Mouse (Mus musculus) layer of hippocampus, postnatal 14 days (tissue): ENCODE data around the gene Tmem150a. TPM values are rescaled to one million over a fixed set of nuclear protein-coding genes. Genes with fewer than 3 reads are reported as not detected.

ENCODE experiments used
- DNase-seq, 2 experiments: peaks; one replicate each; pipeline ENCODE4 v3.0.0; 2021 to 2022; ENCODE audit warnings: low spot score in 2 of 2, mixed read lengths in 1 of 2
- total RNA-seq, 2 experiments: library from RNA; stranded (reverse); gene quantifications; 2 replicates each; pipeline ENCODE4 v1.2.3; 2021

Gene Tmem150a
- total RNA-seq, 2 experiments from 2014 or later, result 12.6 to 13.7 TPM

DNA sequence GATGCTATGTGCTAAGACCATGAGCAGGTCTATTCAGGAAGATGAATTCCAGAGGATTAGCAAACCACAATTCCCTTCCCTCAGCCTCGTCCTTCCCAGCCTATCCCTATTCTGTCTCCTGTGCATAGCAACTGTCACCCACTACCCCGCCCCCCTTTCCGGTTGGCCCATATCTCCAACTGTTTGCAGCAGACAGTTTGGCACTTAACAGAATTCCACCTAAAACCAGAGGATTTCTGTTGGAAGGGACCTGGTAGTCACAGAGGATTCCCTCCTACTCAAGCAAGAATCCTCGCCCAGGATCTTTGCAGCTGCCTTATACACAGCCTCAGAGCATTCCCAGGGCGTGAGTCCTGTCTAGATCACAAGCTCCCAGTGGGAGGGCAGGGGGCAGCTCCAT is 15.9 kb downstream of the Tmem150a start:
- DNase-seq, result peak in 1 of 2 experiments; percentile 58

DNA sequence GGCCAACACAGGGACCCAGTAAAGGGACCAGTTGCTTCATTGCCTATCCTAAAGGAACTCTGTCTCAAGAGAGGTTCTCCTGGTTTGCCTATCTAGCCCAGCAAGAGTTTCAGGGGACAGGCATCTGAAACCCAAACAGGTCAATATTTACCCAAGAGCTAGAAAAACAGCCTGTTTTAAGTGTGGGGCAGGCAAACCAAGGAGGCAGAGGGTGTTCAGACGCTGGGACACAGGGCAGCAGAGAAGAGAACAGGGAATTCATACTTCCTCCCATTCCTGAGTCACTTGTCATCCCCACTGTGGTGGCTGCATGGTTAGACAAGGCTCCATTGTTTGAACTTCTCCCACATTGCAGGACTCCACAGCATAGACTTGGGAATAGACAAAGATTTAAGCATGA is 16.3 kb downstream of the Tmem150a start:
- DNase-seq, result no peak

DNA sequence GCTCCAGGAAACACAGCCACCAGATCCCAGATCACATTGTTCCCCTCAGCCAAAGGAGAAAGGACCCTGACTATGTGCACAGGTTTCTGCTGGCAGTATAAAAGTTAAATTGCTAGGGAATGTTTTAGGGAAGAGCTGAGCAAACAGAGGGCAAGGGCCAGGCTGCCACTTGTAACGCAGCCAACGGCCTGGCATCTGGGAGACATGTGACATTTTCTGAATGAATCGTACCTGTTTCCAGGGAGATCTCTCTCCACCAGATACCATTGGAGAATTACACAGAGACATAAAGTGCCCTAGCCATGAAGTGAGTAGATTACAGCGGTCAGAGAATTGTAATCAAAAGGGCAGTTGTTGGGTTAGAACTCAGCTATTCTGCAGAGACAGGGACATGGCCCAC is 17.9 kb downstream of the Tmem150a start:
- no peak for DNase-seq

DNA sequence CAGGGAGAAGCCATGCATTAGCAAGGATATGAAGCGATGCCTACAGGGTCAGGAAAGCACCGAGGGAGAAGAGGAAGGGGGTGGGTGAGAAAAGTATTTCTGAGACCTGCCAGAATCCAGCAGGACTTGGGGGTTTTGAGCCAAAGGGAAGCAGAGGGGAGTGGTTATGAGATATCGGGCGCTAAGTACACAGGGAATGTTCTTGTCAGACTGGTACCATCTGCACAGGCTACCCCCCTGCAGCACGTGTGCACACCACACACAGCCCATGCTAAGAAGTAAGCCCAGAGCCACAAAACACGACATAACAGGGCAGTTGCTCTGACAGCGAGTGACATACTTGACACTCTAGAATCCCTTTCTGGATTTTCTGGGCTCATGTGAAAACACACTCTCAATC is 19.0 kb downstream of the Tmem150a start:
- DNase-seq, result no peak

DNA sequence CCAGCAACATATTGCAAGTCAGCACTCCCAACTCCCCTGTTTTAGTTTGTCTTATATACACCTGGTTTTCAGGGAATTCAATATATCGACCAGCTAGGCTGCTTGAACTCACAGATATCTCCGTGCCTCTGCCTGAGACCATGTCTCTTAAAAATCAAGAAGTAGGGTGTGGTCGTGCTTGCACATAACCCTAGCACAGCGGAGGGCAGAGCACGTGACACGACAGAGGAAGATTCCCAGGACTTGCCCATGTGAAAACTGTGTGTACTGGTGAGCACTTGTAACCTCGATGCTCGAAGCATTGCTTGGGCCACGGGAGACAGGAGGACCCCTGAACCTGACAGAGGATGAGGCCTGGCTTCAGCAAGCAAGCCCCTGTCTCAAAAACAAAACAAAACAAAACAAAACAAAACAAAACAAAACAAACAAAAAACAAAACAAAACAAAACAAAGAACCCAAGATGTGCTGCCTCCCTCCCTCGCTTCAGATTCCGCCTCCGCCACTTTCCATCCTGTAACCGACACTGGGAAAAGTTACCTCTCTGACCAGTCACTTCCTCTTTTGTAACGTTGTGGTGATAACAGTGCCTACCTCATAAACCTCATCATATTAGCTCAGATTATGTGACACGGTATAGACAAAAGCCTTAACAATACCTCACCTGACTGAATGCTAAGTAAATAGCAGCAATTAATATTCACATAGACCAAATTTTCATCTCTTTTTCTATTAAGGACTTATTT is 19.7 kb downstream of the Tmem150a start:
- DNase-seq, result no peak

DNA sequence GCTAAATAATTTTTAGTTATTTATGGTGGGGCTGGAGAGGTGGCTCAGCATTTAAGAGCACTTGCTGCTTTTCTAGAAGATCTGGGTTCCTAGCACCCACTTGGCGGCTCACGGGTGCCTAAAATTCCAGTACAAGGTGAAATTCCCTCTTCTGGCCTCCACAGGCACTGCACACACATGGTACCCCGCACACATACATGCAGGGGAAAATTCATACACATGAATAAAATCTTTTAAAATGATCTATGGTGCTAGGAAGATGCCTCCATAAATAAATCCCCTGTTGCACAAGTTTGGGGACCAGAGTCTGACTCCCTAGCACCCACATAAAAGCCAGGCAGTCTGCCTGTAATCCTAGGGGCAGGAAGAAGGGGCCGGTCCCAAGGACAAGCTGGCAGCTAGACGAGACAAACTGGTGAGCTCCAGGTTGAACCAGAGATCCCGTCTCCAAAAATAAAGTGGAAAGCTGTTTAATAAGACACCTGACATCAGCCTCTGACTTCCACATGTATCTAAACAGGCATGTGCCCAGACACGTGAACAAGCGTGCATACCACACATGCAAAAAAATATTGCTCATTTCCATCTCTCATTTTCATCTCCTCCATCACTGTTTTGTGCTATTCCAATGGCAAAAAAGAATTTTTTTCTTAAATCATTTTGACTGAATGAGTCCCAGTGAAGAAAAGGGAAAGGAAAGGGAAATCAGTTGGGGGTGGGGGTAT is 23.4 kb downstream of the Tmem150a start:
- DNase-seq, result no peak

DNA sequence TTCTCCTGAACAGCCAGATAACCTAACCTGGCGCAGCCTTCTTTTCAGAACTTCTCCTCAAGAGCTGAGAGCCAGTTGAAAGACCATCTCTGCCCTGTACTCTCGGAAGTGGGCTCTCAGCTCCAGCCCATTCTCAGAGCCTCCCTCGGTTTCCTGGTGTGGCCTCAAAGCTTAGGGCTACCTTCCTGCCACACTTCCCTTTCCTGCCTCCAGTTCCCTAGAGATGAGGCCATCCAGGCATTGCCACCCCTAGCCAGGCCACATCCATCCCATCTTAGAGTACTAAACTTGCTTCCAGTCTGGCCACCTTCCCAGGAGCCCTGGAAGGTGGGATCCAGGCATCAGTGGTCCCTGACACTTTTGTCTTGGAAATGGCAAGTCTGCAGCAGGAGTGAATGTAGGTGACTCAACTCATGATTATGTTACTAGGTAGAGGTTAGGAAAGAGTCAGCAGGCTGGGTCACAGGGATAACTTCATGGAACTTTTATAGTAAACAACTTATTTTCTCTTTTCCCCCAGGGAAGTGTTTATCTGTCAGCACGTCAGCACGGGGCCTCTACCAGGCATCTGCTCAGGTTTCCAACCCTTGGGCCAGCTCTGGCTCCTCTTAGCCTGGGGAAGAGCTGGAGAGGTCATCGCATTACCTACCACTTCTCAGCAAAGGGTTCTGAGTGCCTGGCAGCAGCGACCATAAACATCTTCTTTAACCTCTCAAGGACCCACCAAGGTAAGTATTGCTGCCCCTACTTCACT is 24.3 kb downstream of the Tmem150a start:
- no peak for DNase-seq

DNA sequence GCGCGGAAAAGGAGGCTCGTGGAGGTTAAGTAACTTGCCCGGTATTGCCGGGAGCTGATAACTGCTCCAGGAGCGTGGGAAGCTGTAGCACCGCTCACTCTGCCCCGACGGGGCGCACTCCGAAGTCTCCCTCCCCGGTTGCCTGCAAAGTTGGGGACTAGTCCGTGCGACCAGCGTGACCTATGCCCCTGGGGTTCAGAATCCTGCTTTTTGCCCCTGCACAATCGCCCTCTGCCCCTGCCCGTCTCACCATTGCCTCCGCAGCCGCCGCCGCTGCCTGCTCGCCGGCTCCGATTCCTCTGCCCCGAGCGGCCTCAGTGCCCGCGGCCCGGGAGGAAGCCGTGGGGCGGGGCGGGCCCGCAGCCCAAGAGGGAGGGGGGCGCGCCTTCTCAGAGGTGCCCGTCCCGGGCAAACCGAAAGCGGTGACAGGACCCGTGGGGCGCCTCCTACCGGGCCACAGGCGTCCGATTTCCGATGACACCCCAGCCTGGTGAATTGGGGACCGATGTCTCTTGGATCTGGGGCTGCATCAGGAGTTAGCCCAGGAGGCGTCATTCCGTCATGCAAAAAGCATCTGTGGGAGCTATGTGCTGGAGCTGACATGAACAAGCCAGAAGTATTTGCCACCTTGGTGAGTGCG is 25.0 kb downstream of the Tmem150a start, which contains the start of gene Vamp5:
TSS of gene Vamp5 (minus strand) at position 338 of the 640 bp plus-strand sequence.
- DNase-seq, result peak; percentile 40 to 51

DNA sequence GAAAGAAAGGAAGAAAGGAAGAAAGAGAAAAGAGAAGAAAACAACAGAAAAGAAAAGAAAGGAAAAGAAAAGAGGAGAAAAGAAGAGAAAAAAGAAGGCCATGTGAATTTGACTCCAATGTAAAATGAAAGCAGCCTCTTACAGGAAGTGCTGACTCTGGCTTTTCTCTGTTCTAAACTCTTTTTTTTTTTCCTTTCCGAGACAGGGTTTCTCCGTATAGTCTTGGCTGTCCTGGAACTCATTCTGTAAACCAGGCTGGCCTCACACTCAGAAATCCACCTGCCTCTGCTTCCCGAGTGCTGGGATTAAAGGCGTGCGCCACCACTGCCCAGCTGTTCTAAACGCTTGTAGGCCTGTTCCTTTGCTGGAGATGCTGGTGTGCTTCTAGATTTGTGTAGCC is 27.2 kb downstream of the Tmem150a start:
- DNase-seq, result no peak

DNA sequence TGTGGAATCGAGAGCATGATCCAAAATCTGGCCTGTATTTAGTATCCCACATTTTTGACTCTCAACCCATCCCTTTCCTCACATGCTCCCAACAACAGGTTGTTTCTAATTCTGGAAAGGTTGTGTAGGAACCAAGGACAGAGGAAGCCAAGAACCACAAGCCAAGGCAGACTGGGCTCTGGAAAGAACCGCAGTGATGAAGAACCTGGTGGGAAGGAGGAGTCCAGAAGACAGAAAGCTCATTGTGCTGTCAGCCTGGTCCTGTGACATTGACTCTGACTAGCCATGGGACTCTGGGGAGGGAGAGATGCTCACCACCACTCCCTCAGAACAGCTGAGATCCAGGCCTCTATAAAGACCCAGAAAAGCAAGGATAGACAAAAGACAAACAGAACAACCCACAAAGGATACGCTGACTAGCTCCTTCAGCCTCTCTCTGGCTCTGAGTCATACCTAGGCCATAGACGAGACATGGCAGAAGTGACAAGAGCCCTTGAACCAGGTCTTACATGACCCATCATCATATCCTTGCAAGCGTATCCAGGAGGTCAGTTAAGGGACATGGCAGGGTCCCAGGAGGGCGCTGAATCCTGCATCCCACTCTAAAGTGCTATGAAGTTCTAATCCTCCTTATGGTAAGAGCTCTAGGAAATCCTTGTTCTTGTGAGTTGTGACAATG is 28.0 kb downstream of the Tmem150a start:
- DNase-seq, result no peak

DNA sequence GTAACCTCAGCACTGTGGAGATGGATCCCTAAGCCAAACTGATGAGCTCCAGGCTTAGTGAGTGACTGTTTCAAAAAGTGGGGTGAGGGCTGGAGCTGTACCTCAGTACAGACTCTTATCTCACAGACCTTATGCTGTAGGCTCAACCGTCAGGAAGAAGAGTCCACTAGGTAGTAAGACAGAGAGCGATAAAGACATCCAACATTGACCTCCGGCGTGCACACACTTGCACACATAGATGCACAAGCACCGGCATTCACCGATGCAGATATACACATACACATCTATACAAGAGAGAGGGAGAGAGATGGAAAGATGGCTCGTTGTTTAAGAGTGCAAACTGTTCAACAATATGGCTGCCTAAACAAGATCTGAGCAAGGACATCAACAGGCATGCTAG is 28.7 kb downstream of the Tmem150a start:
- DNase-seq, result no peak

DNA sequence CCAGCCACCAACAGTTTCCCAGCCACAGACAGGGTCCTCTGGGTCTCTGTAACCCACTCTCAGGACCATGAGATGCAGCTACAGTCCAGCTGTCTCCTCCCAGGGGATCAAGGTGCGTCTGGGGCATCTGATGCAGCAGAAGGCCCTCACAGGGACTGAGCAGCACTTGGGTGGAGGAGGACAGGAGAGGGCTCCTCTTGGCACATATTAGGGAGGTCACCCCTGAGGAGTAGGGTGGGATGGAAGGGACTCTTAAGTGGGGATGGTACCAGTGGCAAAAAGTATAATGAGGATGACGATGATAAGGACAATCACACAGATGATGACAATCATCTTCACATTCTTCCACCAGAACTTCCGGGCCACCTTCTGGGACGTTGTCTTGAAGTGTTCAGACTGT is 30.0 kb downstream of the Tmem150a start:
- no peak for DNase-seq

DNA sequence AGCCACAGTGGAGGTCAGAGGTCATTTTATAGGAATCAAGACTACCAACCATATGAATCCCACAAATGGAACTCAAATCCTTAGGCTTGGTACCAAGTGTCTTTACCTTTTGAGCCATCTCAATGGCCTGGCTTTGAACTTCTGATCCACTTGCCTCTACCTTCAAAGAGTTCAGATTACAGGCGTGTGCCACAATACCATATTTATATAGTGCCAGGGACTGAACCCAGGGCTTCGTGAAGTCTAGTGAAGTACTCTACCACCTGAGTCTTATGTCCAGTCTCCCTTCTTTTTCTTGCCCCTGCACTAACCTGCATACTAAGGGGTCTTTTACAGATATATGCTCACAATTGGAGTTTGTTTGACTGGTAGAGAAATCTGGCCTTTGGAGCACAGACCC is 31.3 kb downstream of the Tmem150a start:
- no peak for DNase-seq

DNA sequence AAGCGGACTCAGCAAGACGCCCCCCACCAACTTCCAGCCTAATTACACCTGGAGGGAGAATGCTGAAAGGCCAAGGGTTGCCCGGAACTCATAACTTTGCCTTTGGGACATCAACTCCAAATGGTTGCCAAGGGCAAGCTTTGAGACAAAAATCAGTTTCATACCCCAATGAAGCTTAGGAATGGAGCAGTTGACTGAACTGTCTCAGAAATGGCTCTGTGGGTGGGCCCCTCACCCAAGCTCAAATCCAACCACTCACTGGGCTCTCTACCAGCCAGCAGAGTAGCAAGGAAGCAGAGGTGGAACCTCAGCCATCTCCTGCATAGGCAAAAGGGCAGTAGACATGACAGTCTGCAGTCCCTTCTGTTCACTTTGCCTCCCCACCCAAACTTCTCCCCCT is 32.6 kb downstream of the Tmem150a start:
- no peak for DNase-seq

DNA sequence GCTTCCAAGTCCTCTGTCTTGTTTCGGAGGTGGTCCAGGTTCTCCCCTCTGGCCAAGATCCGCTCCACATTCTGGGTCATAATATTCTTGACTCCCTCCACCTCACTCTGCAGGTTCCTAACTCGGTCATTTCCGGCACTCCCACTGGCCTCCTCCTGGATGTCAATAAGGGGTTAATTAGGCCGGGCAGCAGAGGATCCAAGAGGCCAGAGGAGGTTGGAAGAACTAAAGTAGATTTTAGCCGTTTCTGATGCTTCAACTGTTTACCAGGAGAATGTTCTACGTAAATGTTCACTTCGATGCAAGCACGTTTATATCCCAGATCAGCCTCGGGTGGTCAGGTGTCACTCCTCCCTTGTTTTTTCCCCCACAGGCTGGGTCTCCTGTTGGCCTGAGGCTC is 33.0 kb downstream of the Tmem150a start:
- DNase-seq, result no peak

DNA sequence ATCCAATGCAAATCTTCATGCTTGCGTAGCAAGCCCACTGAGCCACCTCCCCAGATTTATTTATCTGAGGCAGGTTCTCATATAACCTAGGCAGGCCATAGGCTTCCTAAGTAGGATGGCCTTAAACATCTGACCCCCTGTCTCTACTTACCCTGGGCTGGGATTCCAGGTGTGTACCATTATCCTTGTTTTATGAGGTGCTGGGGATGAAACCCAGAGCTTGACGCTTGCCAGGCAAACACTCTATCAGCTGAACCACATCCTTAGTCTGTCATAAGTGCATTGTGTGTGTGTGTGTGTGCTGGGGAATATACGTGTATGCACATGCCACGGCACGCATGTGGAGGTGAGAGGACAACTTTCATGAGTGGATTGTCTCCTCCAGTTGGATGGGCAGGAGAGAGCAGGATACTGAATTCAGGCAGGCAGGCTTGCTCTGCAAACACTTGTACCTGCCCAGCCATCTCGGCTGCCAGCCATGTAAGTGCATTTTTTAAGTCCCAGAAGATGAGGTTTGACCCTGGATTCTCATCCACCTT is 33.6 kb downstream of the Tmem150a start:
- no peak for DNase-seq

DNA sequence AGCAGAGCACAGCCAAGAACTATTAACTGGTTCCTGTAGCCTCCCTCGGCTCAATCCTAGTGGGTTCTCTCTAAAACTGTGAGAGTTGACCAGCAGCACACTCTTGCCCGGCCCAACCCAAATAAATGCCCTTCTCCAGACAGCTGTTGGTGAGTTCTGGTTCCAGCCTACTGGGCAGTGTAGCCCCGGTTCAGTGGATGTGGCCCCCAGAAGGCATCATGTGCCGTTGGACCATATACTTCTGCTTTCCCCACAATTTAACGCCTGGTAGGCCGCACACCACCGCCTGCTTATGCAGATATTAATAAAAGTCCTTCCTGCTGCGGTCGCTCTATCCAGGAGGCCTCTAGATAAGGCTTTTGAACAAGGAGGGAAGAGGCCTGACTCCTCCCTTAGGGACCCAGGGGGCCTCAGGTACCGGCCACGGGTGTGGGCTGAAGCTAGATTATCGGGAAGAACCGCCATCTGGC is 34.3 kb downstream of the Tmem150a start:
- DNase-seq, result peak; percentile 8 to 49

DNA sequence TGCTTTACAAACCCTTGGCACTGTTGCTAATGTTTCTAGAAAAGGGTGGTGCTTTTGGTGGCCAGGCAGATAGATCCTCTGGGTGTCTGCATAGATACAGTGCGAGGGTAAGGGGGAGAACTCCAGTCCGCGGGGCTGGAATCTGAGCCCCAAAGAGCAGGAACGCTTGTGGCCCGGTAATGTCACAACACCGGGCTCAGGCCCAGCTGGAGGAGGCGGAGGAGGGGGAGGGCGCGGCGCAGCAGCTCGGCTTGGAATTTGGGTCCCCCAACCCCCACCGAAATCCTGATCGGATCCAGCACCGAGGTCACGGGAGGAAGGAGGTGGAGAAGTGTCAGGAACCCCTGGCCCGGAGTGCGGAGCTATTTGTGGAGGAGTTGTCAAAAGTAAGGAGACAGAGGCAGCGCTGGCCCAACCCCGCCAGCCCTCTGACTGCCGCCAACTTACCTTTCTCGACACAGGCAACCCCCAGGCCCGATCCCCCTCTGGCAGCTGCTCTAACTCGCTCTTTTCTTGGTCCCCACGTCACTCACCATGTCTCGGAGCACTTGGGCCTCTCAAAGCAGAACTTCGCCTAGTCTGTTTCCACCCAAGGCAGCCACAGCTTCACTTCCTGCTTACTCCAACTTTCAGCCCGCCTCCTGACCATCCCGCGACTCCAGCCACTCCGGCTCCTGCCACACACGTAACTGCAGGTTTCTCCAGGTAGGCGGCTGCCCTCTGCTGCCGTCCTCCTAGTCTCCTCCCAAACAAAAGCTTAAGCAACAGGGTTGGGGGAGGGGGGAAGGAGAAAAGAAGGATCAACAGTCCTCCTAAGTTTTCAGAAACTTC is 34.9 kb downstream of the Tmem150a start, which contains the start of gene Vamp8:
TSS of gene Vamp8 (minus strand) at position 763 of the 831 bp plus-strand sequence.
- DNase-seq, result peak; percentile 29 to 55

DNA sequence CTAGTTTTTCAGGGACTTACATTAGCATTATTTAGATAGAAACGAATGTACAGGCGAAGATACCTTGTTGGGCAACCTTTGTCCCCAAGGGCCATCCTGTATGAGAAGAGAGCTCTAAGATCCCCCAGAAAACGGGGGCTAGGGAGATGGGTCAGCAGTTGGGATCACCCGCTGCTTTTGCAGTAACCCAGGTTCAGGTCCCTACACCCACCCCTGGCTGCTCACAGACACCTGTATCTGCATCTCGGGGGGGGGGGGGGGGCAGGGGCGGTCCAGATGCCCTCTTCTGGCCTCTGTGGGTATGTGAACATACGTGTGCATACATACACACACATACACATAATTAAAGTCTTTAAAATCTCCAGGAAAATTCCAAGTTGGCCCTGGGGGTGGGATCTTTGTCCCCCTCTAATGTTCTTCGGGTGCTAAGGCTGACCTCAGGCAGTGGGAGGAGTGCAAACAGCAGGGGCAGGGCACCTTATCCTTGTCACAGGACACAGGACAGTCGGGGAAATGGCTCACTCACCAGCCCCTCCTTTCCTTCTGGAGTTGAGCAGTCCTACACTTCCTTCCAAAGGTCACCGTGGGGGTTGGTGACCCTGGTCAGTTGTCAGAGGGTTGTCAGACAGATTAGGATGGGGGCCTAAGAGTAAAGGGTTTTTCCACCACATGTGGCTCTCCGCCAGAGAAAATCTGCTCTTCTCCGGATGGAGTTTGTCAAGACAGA is 35.7 kb downstream of the Tmem150a start:
- no peak for DNase-seq
